Comparison of ENCODE assay signal across 11 mouse cellular contexts in genomic region chr16:95342030-95342429, GRCm38 (mm10).
DNase-seq lines count a peak whose midpoint lies in the region; ATAC-seq and TF ChIP-seq lines count a peak whose summit lies in the region.
"Had no signal": no experiment of that assay in that cellular context is flagged by ENCODE, and none has a peak within 500 bp of the region (broad histone marks: within the 10 kb centered on the region; RNA-seq: fewer than 3 reads in every experiment).

No protein-coding gene starts in this region.

- no peak for TF ChIP-seq POLR2A in lung, adult 2 months (IDR thresholded peaks at IDR 0.05; ENCODE audit: borderline replicate concordance, extremely low read depth, low read depth, low read length)

- TF ChIP-seq CTCF in lung, adult 2 months (IDR thresholded peaks at IDR 0.05; ENCODE audit: insufficient read depth, low read length), result no peak

- H3K36me3 ChIP-seq in heart, embryonic 10.5 days, result no peaks in the 10 kb centered on the region
- H3K36me3 ChIP-seq in stomach, embryonic 15.5 days, result no peaks in the 10 kb centered on the region
- H3K36me3 ChIP-seq: lung, embryonic 15.5 days had no signal

- H3K27me3 ChIP-seq in heart, embryonic 10.5 days (ENCODE audit: insufficient read depth, poor library complexity, severe bottlenecking), result 0 out of 2 replicates have a peak, but pooled peaks cover 4% of the 10 kb centered on the region
- no peaks in the 10 kb centered on the region for H3K27me3 ChIP-seq in stomach, embryonic 15.5 days (replicated peaks)
- H3K27me3 ChIP-seq: lung, embryonic 15.5 days had no signal

- peak overlapping the region; percentile 10; the same call in 1 of the 2 replicates for H3K27ac ChIP-seq in heart, embryonic 10.5 days
- H3K27ac ChIP-seq in stomach, embryonic 15.5 days, result peak overlapping the region; percentile 81; the same call in 1 of the 2 replicates
- H3K27ac ChIP-seq: kidney, postnatal 0 days had no signal

- H3K4me1 ChIP-seq in heart, embryonic 10.5 days, result peaks cover 36% of the 10 kb centered on the region
- peaks cover 13% of the 10 kb centered on the region for H3K4me1 ChIP-seq in lung, adult 2 months (ENCODE audit: control insufficient read depth, insufficient read depth, low read length)
- peaks cover 20% of the 10 kb centered on the region for H3K4me1 ChIP-seq in stomach, embryonic 15.5 days

- no peak overlapping the region for H3K4me3 ChIP-seq in heart, embryonic 10.5 days
- no peak overlapping the region for H3K4me3 ChIP-seq in lung, adult 2 months (replicated peaks; ENCODE audit: extremely low read depth, low read depth, low read length)
- no peak overlapping the region for H3K4me3 ChIP-seq in stomach, embryonic 15.5 days (replicated peaks)
- H3K4me3 ChIP-seq: lung, embryonic 15.5 days; myocyte had no signal

- no peak overlapping the region for H3K9ac ChIP-seq in stomach, embryonic 15.5 days
- H3K9ac ChIP-seq: lung, embryonic 15.5 days had no signal

- no peak for DNase-seq in heart, embryonic 10.5 days (ENCODE audit: low spot score)
- DNase-seq in heart, postnatal 4 days, result no peak
- peak; percentile 35 for DNase-seq in lung, postnatal 36 days
- no peak for DNase-seq in lung, adult 2 months
- DNase-seq in ZHBTc4 (ENCODE audit: low read depth, low spot score), result peak; percentile 35
- DNase-seq in B cell, adult 2 months, result no peak
- no peak for DNase-seq in layer of hippocampus, adult 11-12 months (ENCODE audit: low spot score)

- no peak overlapping the region for H3K4me2 ChIP-seq in stomach, embryonic 15.5 days

- WGBS in heart, embryonic 10.5 days, result 65% methylated on average over 8 of the region's 8 CpGs
- WGBS in lung, adult 2 months, result 58% methylated on average over 8 of the region's 8 CpGs
- 71% methylated on average over 8 of the region's 8 CpGs for WGBS in stomach, embryonic 15.5 days

- peak; percentile 29; the same call in 1 of the 2 replicates for ATAC-seq in stomach, embryonic 15.5 days (ENCODE audit: insufficient read depth, low FRiP score, low read depth)

- no peaks in the 10 kb centered on the region for H3K9me3 ChIP-seq in heart, embryonic 10.5 days
- H3K9me3 ChIP-seq in stomach, embryonic 15.5 days, result no peaks in the 10 kb centered on the region
- H3K9me3 ChIP-seq: lung, embryonic 15.5 days had no signal

Comparison
In these comparisons a context has a peak if more than half of its experiments do, and no peak if none do; other contexts are left out.
1. DNase-seq: peak in lung, postnatal 36 days (single experiment) and ZHBTc4 (single experiment); none in heart, embryonic 10.5 days (single experiment), heart, postnatal 4 days (single experiment), lung, adult 2 months (single experiment), B cell, adult 2 months (0 of 2) and layer of hippocampus, adult 11-12 months (single experiment).